Mouse (Mus musculus): Measurements from ENCODE around the gene Mrpl4. TPM values are rescaled to one million over a fixed set of nuclear protein-coding genes. Genes with fewer than 3 reads are reported as not detected.

Gene Mrpl4
- polyA plus RNA-seq, 1 experiment from 2014 or later: 106 TPM

DNA sequence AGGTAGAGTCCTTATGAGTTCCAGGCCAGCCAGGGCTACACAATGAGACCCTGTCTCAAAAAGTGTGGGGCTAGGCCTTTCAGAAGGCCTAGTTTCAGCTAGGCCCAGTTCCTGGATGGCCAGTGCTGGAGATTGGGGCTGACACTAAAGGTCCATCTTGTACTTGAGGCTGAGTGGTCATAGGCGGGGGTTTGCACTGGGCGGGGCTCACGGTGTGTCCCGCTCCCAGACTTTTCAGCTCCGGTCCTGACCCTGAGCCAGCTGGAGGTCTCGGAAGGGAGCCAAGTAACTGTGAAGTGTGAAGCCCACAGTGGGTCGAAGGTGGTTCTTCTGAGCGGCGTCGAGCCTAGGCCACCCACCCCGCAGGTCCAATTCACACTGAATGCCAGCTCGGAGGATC lies 24.3 kb downstream of the Mrpl4 start:
- WGBS: 81% methylated on average over 12 of the region's 12 CpGs
- H3K36me3 ChIP-seq: no peaks in the 10 kb centered on the region
- no peak overlapping the region for H3K4me3 ChIP-seq
- H3K9ac ChIP-seq: no peak overlapping the region
- no peak overlapping the region for H3K4me2 ChIP-seq (replicated peaks)
- H3K4me1 ChIP-seq: peaks cover 22% of the 10 kb centered on the region
- no peak overlapping the region for H3K27ac ChIP-seq
- no peak for ATAC-seq (ENCODE audit: low FRiP score)
- H3K9me3 ChIP-seq (replicated peaks): no peaks in the 10 kb centered on the region
- peaks cover 68% of the 10 kb centered on the region for H3K27me3 ChIP-seq

DNA sequence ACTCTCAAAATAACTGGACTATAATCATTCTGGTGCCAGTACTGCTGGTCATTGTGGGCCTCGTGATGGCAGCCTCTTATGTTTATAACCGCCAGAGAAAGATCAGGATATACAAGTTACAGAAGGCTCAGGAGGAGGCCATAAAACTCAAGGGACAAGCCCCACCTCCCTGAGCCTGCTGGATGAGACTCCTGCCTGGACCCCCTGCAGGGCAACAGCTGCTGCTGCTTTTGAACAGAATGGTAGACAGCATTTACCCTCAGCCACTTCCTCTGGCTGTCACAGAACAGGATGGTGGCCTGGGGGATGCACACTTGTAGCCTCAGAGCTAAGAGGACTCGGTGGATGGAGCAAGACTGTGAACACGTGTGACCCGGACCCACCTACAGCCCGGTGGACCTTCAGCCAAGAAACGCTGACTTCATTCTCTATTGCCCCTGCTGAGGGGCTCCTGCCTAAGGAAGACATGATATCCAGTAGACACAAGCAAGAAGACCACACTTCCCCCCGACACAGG lies 25.3 kb downstream of the Mrpl4 start:
- 46% methylated on average over 8 of the region's 8 CpGs for WGBS
- H3K27me3 ChIP-seq: peaks cover 74% of the 10 kb centered on the region
- no peaks in the 10 kb centered on the region for H3K9me3 ChIP-seq (replicated peaks)
- no peaks in the 10 kb centered on the region for H3K36me3 ChIP-seq
- no peak overlapping the region for H3K27ac ChIP-seq
- ATAC-seq (ENCODE audit: low FRiP score): no peak
- H3K4me3 ChIP-seq: no peak overlapping the region
- peaks cover 29% of the 10 kb centered on the region for H3K4me1 ChIP-seq
- no peak overlapping the region for H3K4me2 ChIP-seq (replicated peaks)
- no peak overlapping the region for H3K9ac ChIP-seq

DNA sequence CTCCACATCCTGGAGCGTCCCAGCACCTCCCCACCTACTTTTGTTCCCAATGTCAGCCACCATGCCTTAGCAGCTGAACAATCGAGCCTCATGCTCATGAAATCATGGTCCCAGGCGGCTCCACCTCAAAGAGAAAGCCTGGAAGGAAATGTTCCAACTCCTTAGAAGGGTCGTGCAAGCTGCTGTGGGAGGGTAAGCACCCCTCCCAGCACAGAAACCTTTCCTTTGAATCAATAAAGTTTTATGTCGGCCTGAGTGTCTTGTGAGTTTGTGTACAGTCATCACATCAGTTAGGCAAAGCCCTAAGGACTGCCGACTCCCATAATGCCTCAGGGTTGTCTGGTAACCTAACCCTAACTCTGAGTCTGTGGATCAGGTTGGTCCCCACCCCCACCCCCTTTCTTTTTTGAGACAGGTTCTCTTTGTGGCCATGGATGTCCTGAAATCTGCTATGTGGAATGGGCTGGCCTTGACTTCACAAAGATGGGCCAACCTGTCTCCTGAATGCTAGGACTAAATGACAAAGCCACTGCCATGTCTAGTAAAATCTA lies 26.1 kb downstream of the Mrpl4 start:
- peaks cover 37% of the 10 kb centered on the region for H3K4me1 ChIP-seq
- ATAC-seq (ENCODE audit: low FRiP score): no peak

DNA sequence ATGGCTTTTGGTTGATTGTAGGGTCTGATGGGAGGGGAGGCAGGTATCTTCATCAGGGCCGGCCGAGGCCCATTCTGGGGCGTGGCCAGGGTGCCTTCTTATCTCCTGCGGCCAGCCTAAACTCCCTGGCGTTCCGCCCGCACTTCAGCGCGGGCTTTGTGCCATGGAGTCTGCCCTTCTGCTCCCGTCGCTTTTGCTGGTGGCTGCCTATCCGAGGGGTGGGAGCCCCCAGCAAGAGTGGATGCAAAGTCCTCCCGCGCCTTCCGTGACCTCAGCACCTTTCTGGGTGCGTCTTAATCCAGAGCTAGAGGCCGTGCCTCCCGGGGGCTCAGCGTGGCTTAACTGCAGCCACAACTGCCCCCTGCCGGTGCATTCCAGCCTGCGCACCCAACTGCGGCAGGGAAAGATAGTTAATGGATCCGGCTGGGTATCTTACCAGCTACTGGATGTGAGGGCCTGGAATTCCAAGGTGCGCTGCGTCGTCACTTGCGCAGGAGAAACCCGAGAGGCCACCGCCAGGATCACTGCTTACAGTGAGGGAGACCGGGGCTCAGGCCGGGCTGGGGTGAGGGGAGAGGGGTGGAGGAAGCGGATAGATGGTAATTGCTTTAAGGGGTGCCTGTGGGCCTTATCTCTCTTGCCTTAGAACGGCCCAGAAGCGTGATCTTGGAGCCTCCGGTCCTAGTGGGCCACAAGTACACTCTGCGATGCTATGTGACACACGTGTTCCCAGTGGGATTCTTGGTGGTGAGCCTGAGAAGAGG lies 26.9 kb downstream of the Mrpl4 start, which contains the start of gene Icam4:
Gene Icam4 (plus strand): TSS at position 83 of the 764 bp plus-strand sequence.
- ATAC-seq (ENCODE audit: low FRiP score): peak; percentile 21; the same call in 1 of the 2 replicates
- Histone ChIP-seq H3K4me3 (peak within 1 kb of the TSS; percentile 25), H3K36me3 (no peaks in the 10 kb centered on the region), H3K9me3 (replicated peaks) (no peaks in the 10 kb centered on the region), H3K4me1 (peaks cover 37% of the 10 kb centered on the region), H3K4me2 (replicated peaks) (peak within 1 kb of the TSS; percentile 51), H3K27ac (no peak within 1 kb of the TSS), H3K27me3 (peaks cover 89% of the 10 kb centered on the region), H3K9ac (0 out of 2 replicates have a peak within 1 kb of the TSS, but pooled peaks have one; percentile 42)
- WGBS: 4% methylated on average over 37 of the region's 37 CpGs

More for the DNA sequence above, 26.1 kb downstream of the Mrpl4 start:
- Histone ChIP-seq H3K36me3 (no peaks in the 10 kb centered on the region), H3K9ac (no peak overlapping the region), H3K4me3 (no peak overlapping the region), H3K4me2 (replicated peaks) (no peak overlapping the region), H3K9me3 (replicated peaks) (no peaks in the 10 kb centered on the region), H3K27ac (no peak overlapping the region), H3K27me3 (peaks cover 82% of the 10 kb centered on the region)
- 72% methylated on average over 6 of the region's 6 CpGs for WGBS

DNA sequence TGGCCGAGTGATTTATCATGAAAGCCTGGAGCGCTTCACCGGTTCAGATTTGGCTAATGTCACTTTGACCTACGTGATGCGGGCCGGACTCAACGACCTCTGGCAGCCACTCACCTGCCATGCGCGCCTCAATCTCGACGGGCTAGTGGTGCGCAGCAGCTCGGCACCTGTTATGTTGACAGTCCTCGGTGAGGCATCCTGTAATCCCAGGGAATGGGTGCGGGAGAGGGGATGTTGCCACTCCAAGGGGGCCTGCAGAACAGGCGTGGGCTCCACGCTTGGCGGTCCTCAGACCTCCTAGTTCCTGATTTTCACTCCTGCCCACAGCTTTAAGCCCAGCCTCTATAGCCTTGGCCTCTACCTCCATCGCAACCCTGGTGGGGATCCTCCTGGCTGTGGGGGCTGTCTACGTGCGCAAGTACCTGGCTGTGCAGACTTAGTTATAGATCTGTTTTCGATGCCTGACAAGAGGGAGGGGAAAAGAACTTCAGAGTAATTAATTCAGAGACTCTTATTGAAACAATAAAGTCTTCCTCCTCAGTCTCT lies 27.6 kb downstream of the Mrpl4 start:
- Histone ChIP-seq H3K27me3 (peaks cover 96% of the 10 kb centered on the region), H3K36me3 (no peaks in the 10 kb centered on the region), H3K9me3 (replicated peaks) (no peaks in the 10 kb centered on the region), H3K9ac (no peak overlapping the region), H3K27ac (no peak overlapping the region), H3K4me3 (no peak overlapping the region; the same call in 1 of the 2 replicates), H3K4me2 (replicated peaks) (peak overlapping the region; percentile 70; the same call in 1 of the 2 replicates), H3K4me1 (peaks cover 37% of the 10 kb centered on the region)
- 26% methylated on average over 22 of the region's 22 CpGs for WGBS
- ATAC-seq (ENCODE audit: low FRiP score): 0 out of 2 replicates have a peak, but pooled peaks have one; percentile 3

DNA sequence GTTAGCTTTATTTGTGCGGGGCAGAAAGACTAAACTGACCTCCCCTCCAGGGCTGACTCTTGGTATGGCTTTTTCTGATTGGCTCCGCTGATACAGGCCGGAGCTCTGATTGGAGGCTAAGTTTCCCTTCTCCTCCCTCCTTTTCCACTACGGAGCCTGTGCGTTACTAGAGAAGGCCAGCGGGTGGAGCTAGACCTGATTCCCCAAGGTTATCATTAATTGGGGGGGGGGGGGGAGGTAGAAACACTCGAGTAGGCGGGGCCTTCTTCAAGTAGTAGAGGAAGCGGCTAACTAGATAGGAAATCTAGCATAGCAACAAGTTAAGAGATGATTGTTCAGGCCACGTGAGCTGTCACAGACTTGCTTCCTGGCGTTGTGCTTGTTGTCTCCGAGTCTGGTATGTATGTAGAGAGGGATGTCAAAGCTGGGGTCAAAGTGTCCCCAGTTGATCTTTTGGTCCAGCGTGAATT lies 28.3 kb downstream of the Mrpl4 start:
- no peak overlapping the region for H3K9ac ChIP-seq
- peak overlapping the region; percentile 41 for H3K4me3 ChIP-seq
- H3K4me2 ChIP-seq (replicated peaks): peak overlapping the region; percentile 70
- peaks cover 37% of the 10 kb centered on the region for H3K4me1 ChIP-seq
- H3K27ac ChIP-seq: no peak overlapping the region
- peaks cover 96% of the 10 kb centered on the region for H3K27me3 ChIP-seq
- ATAC-seq (ENCODE audit: low FRiP score): peak; percentile 40; the same call in 1 of the 2 replicates
- H3K9me3 ChIP-seq (replicated peaks): no peaks in the 10 kb centered on the region
- under 1% methylated on average over 13 of the region's 13 CpGs for WGBS
- H3K36me3 ChIP-seq: no peaks in the 10 kb centered on the region

DNA sequence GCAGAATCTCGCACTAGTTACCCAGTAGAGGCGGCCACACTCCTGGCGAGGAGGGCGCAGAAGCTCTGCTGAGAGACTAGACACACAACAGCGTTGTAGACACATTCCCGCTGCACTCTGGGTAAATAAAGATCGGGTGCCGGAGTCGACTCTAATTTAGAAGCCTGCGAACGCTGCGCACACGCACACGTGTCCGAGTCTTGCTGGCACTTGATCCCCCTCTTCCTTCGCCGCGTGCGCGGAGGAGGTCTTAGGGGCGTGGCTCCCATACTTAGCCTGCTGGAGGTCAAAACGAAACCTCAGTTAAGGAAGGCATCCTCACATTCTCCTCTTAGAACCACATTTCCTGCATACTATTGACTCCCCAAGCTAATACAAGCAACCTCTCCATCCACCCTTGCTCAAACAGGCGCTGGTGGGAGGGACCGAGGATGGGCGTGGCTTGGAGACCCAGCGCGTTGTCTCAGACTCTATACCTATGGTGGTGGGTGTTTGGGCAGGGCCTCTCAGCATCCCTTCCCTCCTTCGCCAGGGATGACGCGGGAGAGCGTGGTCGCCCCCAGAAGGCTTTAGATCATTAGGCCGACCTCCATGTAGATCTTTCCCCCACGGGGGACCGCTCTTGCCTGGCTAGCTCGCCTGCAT lies 28.8 kb downstream of the Mrpl4 start:
- Histone ChIP-seq H3K4me3 (peak overlapping the region; percentile 41), H3K9ac (0 out of 2 replicates have a peak overlapping the region, but pooled peaks have one; percentile 46), H3K4me2 (replicated peaks) (peak overlapping the region; percentile 70), H3K27me3 (peaks cover 98% of the 10 kb centered on the region), H3K36me3 (no peaks in the 10 kb centered on the region), H3K4me1 (peaks cover 37% of the 10 kb centered on the region), H3K27ac (no peak overlapping the region), H3K9me3 (replicated peaks) (no peaks in the 10 kb centered on the region)
- under 1% methylated on average over 36 of the region's 36 CpGs for WGBS
- ATAC-seq (ENCODE audit: low FRiP score): peak; percentile 48; the same call in 1 of the 2 replicates

DNA sequence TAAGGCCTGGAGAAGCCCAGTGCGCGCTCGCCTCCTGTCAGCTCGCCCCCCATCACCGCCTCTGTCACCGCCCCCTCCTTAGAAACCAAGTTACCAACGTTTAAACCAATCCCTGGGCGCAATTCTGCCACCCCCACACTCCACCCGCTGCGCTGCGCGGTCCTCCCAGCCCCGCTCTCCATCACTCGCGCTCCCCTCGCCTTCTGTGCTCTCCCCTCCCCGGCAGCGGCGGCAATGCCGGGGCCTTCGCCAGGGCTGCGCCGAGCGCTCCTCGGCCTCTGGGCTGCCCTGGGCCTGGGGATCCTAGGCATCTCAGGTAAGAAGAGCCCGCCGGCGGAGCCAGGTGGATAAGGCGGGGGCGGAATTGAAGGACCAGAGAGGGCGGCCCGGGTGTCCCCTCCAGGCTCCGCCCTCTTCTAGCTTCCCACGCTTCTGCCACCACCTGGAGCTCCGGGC lies 29.4 kb downstream of the Mrpl4 start, which contains the start of gene Icam5:
Gene Icam5 (plus strand): TSS at position 178 of the 456 bp plus-strand sequence.
- WGBS: under 1% methylated on average over 33 of the region's 35 CpGs
- no peak for ATAC-seq (ENCODE audit: low FRiP score)
- H3K4me2 ChIP-seq (replicated peaks): peak within 1 kb of the TSS; percentile 70
- H3K27me3 ChIP-seq: peaks cover 99% of the 10 kb centered on the region
- no peak within 1 kb of the TSS for H3K27ac ChIP-seq
- peak within 1 kb of the TSS; percentile 46; the same call in 1 of the 2 replicates for H3K9ac ChIP-seq
- H3K36me3 ChIP-seq: no peaks in the 10 kb centered on the region
- H3K9me3 ChIP-seq (replicated peaks): no peaks in the 10 kb centered on the region
- peaks cover 42% of the 10 kb centered on the region for H3K4me1 ChIP-seq
- peak within 1 kb of the TSS; percentile 41 for H3K4me3 ChIP-seq

DNA sequence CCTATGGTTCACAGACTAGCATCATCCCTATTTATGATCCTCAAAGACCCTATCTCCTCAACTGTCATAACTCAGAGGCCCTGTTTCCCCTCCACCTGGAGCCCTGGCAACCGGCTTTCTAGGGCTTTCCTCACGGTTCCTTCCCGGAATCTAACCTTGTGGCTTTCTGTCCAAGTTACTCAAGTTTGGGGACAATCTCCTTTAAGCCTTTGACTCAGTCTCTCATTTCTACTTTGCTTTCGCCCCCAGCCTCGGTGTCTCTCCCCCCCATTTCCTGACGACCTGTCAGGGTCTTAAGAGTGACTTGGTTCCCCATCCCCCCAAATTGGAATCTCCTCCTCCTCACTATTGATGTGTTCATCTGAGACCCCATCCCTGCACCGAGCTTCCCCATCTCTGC lies 30.0 kb downstream of the Mrpl4 start:
- WGBS: 1% methylated on average over 7 of the region's 7 CpGs

DNA sequence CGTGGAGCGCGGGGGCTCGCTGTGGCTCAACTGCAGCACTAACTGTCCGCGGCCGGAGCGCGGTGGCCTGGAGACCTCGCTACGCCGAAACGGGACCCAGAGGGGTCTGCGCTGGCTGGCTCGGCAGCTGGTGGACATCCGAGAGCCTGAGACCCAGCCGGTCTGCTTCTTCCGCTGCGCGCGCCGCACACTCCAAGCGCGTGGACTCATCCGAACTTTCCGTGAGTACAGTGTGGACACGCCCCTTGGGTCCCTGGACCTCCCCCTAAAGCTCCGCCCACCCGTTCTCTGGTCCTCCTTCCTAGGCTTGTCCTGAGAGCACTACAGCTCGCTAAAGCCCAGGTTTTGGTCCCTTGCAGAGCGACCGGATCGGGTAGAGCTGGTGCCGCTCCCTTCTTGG lies 30.6 kb downstream of the Mrpl4 start:
- Histone ChIP-seq H3K36me3 (no peaks in the 10 kb centered on the region), H3K4me2 (replicated peaks) (peak overlapping the region; percentile 70), H3K27me3 (peaks cover 99% of the 10 kb centered on the region), H3K9me3 (replicated peaks) (no peaks in the 10 kb centered on the region), H3K27ac (no peak overlapping the region), H3K4me3 (peak overlapping the region; percentile 41), H3K9ac (no peak overlapping the region), H3K4me1 (peaks cover 50% of the 10 kb centered on the region)
- ATAC-seq (ENCODE audit: low FRiP score): no peak
- WGBS: 0% methylated on average over 34 of the region's 34 CpGs

More for the DNA sequence above, 30.0 kb downstream of the Mrpl4 start:
- peak overlapping the region; percentile 41 for H3K4me3 ChIP-seq
- no peaks in the 10 kb centered on the region for H3K9me3 ChIP-seq (replicated peaks)
- H3K27ac ChIP-seq: no peak overlapping the region
- ATAC-seq (ENCODE audit: low FRiP score): no peak
- H3K27me3 ChIP-seq: peaks cover 99% of the 10 kb centered on the region
- H3K36me3 ChIP-seq: no peaks in the 10 kb centered on the region
- no peak overlapping the region for H3K9ac ChIP-seq
- H3K4me2 ChIP-seq (replicated peaks): peak overlapping the region; percentile 70
- H3K4me1 ChIP-seq: peaks cover 48% of the 10 kb centered on the region

DNA sequence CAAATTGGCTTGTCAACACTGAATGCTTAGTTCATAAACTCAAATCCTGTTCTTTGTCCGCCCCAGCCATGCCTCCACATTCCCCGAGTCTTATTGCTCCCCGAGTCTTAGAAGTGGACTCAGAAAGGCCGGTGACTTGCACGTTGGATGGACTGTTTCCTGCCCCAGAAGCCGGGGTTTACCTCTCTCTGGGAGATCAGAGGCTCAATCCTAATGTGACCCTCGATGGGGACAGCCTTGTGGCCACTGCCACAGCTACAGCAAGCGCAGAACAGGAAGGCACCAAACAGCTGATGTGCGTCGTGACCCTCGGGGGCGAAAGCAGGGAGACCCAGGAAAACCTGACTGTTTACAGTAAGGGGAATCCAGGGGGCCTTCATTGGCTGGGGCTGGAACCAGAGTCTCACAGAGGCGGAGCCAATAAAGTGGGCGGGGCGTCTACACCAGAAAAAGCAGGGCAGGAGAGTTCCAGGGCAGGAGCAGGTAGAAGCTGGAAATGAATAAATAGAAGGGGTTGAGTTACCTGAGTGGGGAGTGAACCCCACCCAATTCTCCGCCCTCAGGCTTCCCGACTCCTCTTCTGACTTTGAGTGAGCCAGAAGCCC lies 32.0 kb downstream of the Mrpl4 start:
- Histone ChIP-seq H3K4me1 (peaks cover 46% of the 10 kb centered on the region), H3K36me3 (no peaks in the 10 kb centered on the region), H3K4me2 (replicated peaks) (no peak overlapping the region), H3K4me3 (no peak overlapping the region), H3K9me3 (replicated peaks) (no peaks in the 10 kb centered on the region), H3K9ac (no peak overlapping the region), H3K27me3 (peaks cover 99% of the 10 kb centered on the region), H3K27ac (no peak overlapping the region)
- 4% methylated on average over 17 of the region's 17 CpGs for WGBS
- no peak for ATAC-seq (ENCODE audit: low FRiP score)
